Mouse (Mus musculus) R1 (cell line): ENCODE measurements around the gene Ahr.

Experiments used
- DNase-seq: peaks from one replicate; pipeline ENCODE4 v3.0.0-alpha.2; 2018; ENCODE audit warnings: low read depth, low spot score

The Ahr gene

GRCm38 (mm10) chr12:35503586-35503985 lies 31.3 kb downstream of the Ahr start:
- peak; percentile 70 for DNase-seq

- DNase-seq: no peak
Observed at GRCm38 (mm10) chr12:35501476-35501875, 33.4 kb downstream of the Ahr start.

GRCm38 (mm10) chr12:35495195-35495594 lies 39.6 kb downstream of the Ahr start:
- DNase-seq: no peak

GRCm38 (mm10) chr12:35480764-35481163 lies 54.1 kb downstream of the Ahr start:
- DNase-seq: no peak

- DNase-seq: no peak
Observed at GRCm38 (mm10) chr12:35478906-35479305, 55.9 kb downstream of the Ahr start.

GRCm38 (mm10) chr12:35463457-35463856 lies 71.4 kb downstream of the Ahr start:
- DNase-seq: no peak

GRCm38 (mm10) chr12:35462667-35463066 lies 72.2 kb downstream of the Ahr start:
- no peak for DNase-seq

- DNase-seq: no peak
Observed at GRCm38 (mm10) chr12:35459662-35460061, 75.2 kb downstream of the Ahr start.
